Mouse (Mus musculus): ENCODE measurements around the gene Zbtb37.
"Not testable (repeated sequence)": the region's sequence is repeated elsewhere in the genome, so short reads cannot be mapped to it uniquely, and the experiment has no call there.

Gene Zbtb37

DNA sequence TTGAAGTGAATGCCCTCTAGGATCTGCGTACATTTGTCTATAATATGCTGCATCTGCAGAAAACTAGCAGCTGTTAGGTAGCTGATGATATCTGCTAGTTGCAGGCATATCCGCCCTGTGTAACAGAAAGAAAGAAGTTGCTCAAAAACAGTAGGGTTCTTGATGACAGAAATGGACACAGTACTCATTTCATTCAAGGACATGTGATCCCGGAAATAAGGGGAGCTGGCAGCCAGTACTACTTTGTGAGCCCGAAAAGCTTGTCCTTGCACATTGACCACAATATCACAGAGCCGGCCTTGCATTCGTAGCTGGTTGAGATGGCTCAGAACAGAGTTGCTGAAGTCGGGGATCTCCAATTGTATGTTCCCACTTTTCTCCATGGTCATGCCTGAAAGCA, 2.3 kb downstream of the Zbtb37 start:
- DNase-seq (ENCODE audit: low spot score in 2 of 2): no peak

DNA sequence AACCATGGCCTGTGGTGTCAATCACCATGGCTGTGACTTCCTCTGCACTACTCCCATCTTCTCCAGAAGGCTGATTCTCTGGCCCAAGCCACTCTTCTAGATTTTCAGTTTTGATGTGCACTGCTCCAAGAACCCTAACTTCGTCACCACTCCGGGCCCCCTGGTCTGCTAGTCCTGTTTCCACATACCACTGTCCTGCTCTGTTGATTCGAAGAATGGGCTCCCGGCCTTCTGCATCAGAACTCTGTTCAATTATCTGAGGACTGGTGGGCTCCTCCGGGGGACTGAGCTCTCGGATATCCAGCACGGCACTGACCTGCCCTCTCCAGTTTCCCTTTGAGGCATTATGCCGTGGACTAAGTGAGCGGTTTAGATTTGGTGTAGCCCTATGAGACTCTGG, 2.8 kb downstream of the Zbtb37 start:
- DNase-seq (ENCODE audit: low spot score in 2 of 2): peak in 1 of 2 experiments; percentile 63

DNA sequence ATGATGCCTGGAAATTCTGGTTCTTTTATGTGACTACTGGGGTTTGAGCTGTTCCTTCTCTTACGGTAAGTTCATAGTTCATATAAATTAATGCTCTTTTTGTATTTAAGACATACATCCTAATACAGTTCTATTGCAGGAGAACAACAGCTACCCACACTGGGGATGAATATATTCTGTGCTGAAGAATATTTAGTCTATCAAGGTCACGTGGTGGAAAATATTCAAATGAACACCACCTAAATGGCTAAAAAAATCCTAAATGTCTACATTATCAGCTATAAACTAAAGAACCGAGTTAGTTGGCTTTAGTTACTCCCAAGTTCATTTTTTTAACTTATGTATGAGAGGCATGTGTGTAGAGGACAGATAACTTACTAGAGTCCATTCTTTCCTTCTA, 4.6 kb downstream of the Zbtb37 start:
- no peak for DNase-seq (ENCODE audit: low spot score in 2 of 2)

DNA sequence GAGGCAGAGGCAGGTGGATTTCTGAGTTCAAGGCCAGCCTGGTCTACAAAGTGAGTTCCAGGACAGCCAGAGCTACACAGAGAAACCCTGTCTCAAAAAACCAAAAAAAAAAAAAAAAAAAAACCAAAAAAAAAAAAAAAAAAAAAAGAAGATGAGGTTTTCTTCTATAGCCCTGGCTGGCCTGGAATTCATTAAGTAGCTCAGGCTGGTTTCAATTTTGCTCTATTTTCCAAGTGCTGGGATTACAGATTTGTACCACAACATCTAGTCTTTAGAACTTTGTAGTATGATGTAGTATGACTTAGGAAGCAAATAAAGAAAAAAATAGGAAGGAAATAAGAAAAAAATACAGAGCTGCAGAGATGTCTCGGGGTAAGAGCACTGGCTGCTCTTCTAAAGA, 6.2 kb downstream of the Zbtb37 start:
- not testable (repeated sequence) for DNase-seq (ENCODE audit: low spot score in 2 of 2)

DNA sequence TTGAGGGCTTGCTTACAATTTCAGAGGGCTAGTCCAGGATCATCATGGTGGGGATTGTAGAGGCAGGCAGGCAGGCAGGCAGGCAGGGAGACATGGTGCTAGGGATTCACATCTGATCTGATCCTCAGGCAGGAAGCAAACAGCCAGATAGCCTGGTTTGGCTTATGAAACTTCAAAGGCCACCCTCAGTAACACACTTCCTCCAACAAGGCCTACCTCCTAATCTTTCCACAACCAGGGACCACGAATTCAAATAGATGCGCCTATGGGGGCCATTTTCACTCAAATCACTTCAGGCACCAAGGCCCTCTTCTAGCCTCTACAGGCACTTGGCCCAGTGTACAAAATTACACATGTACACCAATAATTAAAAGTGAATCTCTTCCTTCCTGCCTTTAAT, 7.5 kb downstream of the Zbtb37 start:
- DNase-seq (ENCODE audit: low spot score in 2 of 2): no peak

DNA sequence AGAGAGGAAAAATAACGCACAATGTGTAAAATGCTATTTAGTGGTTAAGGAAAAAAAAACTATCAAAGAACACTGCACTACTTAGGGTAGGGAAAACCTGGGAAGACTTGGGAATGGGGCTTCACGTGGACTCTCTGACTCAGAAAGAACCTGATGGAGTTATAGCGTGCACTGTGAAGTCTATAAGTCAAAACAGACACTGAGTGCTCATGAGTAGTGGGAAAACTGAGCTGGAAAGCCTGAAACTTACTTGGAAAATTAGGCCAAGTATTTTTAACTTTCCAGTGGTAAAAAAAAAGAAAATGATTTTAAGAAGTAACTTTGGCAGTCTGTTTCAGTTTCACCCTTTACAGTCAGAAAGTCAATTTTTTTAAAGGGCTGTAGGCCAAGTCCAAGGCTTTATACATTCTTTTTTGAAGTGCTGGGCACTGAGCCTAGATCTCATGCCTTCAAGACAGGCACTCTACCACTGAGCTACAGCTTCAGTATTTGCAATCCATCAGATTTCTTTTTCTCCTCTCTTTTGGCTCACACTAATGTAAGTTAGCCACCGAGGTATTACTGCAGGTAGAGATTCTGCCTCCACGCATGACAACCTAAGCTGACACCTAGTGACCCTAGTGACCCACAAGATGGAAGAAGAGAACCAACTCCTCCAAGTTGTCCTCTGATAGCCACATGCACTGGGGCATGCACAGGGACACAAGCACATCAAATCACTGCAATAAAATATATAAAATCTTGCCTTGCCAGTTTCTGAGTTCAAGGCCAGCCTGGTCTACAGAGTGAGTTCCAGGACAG, 9.0 kb downstream of the Zbtb37 start:
- no peak for DNase-seq (ENCODE audit: low spot score in 2 of 2)

DNA sequence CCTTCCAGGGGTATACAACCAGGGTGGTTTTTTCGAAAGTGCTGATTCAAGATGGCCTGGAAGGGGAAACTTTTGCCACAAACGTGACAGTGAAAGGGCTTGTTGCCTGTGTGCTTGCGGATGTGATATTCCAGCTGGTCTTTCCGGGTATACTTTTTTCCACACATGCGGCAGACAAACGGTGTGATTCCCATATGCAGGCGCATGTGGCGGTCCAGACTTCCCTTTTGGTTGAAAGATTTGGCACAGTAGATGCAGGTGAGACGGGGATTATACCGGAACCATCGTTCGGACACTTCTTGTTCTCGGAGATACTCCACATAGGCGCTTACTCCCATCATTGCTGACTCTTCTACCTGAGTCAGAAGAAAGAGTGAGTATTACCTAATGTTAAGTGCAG, 14.6 kb downstream of the Zbtb37 start:
- no peak for DNase-seq (ENCODE audit: low spot score in 2 of 2)

DNA sequence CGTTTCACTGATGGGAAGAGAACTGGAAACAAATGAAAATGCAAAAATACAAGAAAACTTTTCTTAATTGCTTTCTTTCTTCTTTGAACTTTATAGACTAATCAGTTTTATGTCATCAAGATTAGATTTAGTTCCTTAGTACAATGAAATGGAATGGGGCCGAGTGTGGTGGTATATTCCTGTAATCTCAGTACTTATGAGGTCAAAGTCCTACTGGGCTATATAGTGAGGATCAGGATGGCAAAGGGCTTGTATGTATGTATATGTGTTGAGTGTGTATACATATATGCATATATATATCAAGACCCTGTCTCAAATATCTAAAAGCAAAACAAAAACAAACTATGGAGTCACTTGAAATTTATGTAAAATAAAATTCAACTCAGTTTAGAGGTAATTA, 18.3 kb downstream of the Zbtb37 start:
- no peak for DNase-seq (ENCODE audit: low spot score in 2 of 2)

DNA sequence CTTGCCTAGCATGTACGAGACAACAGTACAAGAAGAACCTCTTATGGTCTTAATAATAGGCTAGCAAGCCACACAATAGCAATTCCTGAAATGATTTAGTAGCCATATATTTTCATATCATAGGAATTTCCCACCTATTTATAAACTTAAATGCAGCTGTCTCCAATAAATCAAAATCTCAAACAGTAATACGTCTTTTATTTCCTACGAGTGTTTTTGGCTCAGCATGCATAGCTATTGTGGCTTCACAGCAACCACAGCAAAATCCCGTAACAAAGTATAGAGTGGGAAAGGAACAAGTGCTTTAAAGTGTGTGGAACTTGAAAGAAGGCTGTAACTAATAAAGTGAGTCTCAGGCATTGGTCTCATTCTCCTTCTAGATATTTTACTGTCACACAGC, 24.2 kb downstream of the Zbtb37 start:
- no peak for DNase-seq (ENCODE audit: low spot score in 2 of 2)

DNA sequence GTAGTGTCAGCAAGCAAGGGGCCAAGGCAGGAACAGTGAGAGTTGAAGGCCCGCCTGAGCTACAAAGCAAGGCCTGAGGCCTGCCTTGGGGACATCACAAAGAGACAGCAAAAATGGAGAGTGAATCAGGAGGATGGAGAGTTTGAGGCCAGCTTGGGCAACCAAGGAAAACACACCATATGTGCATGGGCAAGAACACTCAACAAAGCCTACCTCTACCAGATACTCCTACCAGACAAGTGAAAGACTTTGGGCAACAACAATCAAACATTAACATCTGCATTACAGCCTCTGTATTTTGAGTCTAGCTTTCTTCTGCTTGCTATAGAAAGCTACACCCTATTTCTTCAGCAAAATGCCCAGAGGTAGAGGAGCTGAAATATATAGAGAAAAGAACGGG, 26.6 kb downstream of the Zbtb37 start:
- DNase-seq (ENCODE audit: low spot score in 2 of 2): no peak

DNA sequence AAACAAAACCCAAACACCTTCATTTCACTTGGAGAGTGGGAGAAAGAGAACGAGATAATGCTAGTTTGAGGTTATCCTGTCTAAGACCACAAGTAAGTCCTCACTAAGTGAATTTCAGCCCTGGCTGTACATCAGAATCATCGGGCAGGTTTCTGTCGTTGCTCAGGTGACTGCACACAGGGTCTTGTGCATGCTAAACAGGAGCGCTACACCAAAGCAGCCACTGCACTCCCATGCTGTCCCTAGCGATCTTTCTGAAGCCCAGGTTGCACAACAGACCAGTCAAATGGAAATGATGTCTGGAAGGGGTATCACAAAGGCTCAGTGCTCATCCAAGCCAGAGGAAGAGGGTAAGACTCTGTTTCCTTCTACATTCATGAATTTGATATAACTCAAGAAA, 28.2 kb downstream of the Zbtb37 start:
- no peak for DNase-seq (ENCODE audit: low spot score in 2 of 2)

DNA sequence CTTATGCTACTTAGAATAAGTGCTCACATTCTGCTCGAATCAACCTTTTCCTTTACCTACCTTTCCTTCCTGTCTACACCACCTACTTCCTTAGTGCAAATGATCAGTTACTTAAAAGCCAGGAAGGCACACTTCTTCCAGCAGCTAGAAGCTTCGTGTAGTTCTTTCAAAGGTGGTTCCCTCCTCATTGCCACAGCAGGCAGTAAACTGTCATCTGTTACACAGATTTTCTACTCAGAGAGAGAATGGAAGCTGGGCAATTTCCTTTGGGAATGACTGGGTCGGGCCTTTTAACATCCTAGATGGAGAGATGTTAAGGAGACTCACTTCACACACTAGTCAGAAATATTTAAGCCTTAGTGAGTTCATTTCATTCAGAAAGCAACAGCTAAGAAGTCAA, 29.1 kb downstream of the Zbtb37 start:
- no peak for DNase-seq (ENCODE audit: low spot score in 2 of 2)

DNA sequence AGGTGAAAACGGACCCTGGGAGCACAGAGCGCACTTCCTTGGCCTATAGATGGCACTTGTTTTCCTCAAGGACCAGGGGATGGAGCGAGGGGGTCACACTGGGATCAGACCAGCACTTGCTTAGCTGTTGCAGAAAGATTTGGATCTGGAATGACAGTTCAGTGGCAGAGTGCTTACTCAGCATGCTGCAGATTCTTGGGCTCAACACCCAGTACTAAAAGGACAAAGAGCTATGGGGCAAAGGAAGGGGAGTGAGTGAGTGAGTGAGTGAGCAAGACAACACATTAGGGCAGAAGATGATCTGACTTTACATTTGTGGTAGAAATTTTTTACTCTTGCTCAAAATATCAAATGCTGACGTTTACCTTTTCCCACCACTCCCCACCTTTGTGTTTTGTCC, 29.7 kb downstream of the Zbtb37 start:
- DNase-seq (ENCODE audit: low spot score in 2 of 2): no peak

DNA sequence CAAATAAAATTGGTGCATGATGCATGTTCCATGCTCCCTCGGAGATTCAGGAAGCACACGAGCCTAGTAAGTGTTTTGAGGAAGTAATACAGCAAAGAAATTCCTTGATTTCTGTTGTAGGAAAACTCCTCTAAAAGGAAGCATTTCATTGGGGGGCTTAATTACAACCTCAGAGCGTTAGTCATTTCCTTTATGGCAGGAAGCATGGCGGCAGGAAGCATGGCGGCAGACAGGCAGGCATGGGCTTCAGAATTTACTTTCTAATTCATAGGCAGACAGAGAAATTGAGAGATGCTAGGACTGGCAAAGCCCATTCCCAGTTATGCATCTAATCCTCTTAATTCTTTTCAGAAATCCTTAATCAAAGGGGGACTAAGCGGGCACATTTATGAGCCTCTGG, 40.8 kb downstream of the Zbtb37 start:
- DNase-seq (ENCODE audit: low spot score in 2 of 2): no peak

DNA sequence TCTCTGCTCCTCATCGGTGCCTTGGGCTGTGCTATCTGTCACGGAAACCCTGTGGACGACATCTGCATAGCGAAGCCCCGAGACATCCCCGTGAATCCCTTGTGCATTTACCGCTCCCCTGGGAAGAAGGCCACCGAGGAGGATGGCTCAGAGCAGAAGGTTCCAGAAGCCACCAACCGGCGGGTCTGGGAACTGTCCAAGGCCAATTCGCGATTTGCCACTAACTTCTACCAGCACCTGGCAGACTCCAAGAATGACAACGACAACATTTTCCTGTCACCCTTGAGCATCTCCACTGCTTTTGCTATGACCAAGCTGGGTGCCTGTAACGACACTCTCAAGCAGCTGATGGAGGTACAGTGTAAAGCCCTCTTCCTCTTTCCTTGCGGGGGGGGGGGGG, 45.3 kb downstream of the Zbtb37 start:
- no peak for DNase-seq (ENCODE audit: low spot score in 2 of 2)

DNA sequence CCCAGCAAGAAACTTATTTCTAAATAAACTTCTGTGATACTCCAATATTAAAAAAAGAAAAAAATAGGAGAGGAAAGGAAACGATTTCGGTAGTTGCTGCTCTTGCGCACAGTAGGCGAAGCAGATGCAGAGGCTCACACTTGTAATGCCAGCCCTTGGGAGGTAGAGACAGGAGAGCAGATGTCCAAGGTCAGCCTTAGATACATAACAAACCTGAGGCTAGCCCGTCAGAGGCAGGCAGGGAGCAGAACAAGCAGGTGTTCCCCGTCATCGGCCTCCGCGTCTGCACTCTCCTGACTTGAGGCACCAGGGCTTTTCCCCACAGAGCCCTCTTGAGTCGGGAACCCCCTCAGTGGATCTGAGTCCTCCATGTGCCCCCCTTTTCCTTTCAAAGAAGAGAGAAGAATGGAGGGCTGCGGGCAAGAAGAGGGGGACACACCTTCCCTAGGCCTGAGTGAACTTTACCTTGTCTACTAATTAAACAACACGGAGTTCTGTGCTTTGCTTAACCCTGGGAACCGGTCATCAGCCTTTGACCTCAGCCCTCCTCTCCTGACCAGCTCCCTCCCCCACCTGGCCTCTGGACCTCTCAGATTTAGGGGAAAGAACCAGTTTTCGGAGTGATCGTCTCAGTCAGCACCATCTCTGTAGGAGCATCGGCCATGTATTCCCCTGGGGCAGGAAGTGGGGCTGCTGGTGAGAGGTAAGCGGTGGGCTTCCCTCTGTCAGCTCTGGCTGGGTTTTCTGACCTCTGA, 47.6 kb downstream of the Zbtb37 start:
- DNase-seq (ENCODE audit: low spot score in 2 of 2): no peak

DNA sequence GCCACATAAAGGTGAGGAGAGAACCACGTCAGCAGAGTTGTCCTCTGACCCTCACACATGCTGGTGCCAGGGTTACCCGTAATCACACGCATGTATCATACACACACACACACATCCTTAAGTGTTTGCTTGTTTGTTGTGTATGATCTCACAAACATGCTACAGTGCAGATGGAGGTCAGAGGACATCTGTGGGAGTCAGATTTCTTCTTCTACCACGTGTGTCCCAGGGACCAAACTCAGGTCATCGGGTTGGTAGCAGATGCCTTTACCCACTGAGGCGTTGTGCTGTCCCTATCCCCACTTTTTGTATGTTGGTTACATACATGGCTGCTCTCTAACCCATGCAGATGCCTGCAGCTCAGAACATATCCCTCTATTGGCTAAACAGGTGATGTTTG, 49.2 kb downstream of the Zbtb37 start:
- DNase-seq (ENCODE audit: low spot score in 2 of 2): no peak

DNA sequence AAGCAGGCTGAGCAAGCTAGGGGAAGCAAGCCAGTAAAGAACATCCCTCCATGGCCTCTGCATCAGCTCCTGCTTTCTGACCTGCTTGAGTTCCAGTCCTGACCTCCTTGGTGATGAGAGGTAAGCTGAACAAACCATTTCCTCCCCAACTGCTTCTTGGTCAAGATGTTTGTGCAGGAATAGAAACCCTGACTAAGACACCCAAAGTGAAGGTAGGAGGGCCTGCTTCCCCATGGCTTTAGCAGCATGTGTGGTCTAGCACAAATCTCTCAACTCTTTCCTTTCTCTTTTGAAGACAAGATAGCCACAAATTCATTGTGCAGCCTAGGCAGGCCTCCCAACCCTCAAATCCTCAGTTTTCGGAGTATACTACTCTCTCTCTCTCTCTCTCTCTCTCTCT, 49.9 kb downstream of the Zbtb37 start:
- not testable (repeated sequence) for DNase-seq (ENCODE audit: low spot score in 2 of 2)

DNA sequence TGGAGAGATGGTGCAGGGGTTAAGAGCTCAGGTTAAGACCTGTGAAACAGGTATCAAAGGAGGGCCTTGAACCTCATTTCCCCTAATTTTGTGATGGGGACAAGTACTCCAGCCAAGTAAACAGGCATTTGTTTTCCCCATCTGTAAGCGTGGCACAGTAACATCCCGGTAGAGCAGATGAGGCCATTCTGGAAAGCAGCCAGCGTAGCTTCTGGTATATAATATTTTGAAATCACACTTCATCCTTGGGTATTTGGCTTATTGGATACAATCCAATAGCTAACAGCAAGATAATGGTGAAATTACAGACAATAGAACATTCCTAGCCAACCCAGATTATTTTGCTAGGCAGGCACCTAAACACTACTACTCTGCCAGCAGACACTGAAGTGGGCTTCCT, 51.8 kb downstream of the Zbtb37 start:
- DNase-seq (ENCODE audit: low spot score in 2 of 2): no peak

DNA sequence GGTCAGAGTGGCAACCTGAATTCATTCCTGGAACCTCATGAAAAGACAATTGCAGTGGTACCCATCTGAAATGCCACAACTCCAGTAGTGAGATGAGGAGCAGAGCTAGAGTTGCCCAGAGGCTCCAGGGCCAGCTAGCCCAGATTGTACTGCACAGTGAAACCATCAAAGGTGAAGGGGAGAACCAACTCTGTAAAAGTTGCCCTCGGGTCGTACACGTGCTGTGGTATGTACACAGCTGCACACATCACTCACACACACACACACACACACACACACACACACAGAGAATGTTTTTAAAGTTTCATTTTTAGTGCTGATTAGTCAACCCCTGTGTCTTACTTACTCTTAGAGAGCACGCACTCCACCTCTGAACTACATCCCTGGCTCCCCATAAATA, 53.3 kb downstream of the Zbtb37 start:
- no peak for DNase-seq (ENCODE audit: low spot score in 2 of 2)

DNA sequence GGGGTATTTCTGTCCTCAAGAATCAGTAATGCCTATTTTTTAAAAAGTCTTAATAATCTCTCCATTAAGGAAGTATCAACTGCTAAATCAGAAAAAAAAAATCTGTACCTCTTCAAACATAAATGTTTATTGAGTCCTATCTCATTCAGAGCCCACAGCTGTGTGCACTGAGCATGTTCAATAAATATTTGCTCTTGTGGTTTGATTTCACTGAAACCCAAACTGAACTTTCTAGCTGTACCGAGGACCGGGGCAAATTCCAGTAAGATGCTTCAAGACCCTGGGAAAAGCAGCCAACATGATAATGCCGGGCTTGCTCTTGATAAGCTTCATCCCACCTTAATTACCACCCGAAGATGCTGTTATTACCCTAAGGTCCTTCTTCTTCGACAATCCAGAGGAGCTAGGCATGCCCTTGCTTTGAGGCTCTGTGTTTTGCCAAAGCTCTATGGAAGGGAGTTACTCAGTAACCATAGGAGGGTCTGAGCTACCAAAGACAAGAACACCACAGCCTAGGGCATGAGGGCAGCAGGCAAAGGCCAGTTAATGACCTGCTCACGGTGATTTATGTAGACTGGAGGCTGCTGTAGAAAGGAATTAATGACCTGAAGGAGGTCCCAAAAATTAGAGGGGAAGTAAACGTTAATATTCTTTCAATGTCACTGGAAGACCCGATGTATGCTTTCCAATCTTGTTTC, 54.0 kb downstream of the Zbtb37 start:
- no peak for DNase-seq (ENCODE audit: low spot score in 2 of 2)

DNA sequence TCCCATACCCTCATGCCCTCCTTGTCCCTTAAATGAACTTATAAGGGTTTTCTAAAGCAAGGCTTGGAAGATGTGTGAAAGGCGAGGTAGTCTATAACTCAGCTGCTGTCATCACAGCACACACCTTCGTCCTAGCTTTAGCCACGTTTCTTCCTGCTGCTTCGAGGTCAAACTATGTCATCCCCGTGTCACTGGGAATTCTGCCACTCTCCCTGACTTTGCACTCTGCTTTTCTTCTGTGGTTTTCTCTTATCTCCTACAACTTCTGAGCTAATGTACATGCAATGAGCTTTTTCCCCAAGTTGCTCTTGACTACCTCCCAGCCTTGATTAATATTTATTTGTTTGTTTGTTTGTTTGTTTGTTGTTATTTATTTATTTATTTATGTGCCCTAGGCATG, 54.6 kb downstream of the Zbtb37 start:
- DNase-seq (ENCODE audit: low spot score in 2 of 2): no peak
